Comparison of ENCODE assay signal across 19 mouse cellular contexts in genomic region chr2:158674131-158674530, GRCm38 (mm10). TPM values are rescaled to one million over a fixed set of nuclear protein-coding genes. Genes with fewer than 3 reads are reported as not detected.
DNase-seq lines count a peak whose midpoint lies in the region; ATAC-seq and TF ChIP-seq lines count a peak whose summit lies in the region.
"Had no signal": no experiment of that assay in that cellular context is flagged by ENCODE, and none has a peak within 500 bp of the region (broad histone marks: within the 10 kb centered on the region; RNA-seq: fewer than 3 reads in every experiment).

No protein-coding gene starts in this region.

- no peak overlapping the region for H3K4me3 ChIP-seq in forebrain, embryonic 14.5 days (ENCODE audit: low read depth, low read length)
- no peak overlapping the region for H3K4me3 ChIP-seq in forebrain, embryonic 10.5 days
- H3K4me3 ChIP-seq in hindbrain, postnatal 0 days (ENCODE audit: low read length) = no peak overlapping the region
- no peak overlapping the region for H3K4me3 ChIP-seq in hindbrain, embryonic 11.5 days (ENCODE audit: low read depth, low read length)
- H3K4me3 ChIP-seq in neural tube, embryonic 15.5 days (replicated peaks) = no peak overlapping the region
- H3K4me3 ChIP-seq: embryonic facial prominence, embryonic 10.5 days; heart, embryonic 13.5 days; liver, embryonic 15.5 days; midbrain, embryonic 13.5 days; myocyte had no signal

- no peak overlapping the region for H3K9ac ChIP-seq in forebrain, embryonic 14.5 days (ENCODE audit: low read length)
- no peak overlapping the region for H3K9ac ChIP-seq in hindbrain, postnatal 0 days (replicated peaks; ENCODE audit: low read length)
- H3K9ac ChIP-seq in hindbrain, embryonic 11.5 days (ENCODE audit: low read depth, low read length) = no peak overlapping the region
- no peak overlapping the region for H3K9ac ChIP-seq in neural tube, embryonic 15.5 days (replicated peaks)
- H3K9ac ChIP-seq: forebrain, postnatal 0 days; heart, embryonic 13.5 days; liver, embryonic 15.5 days; midbrain, embryonic 13.5 days had no signal

- 81% methylated on average over 6 of the region's 6 CpGs for WGBS in forebrain, embryonic 14.5 days
- 75% methylated on average over 6 of the region's 6 CpGs for WGBS in forebrain, embryonic 10.5 days
- 56% methylated on average over 6 of the region's 6 CpGs for WGBS in hindbrain, postnatal 0 days
- 75% methylated on average over 6 of the region's 6 CpGs for WGBS in hindbrain, embryonic 11.5 days
- WGBS in neural tube, embryonic 15.5 days = 70% methylated on average over 6 of the region's 6 CpGs

- no peak for ATAC-seq in forebrain, embryonic 14.5 days
- no peak for ATAC-seq in hindbrain, postnatal 0 days
- ATAC-seq in hindbrain, embryonic 11.5 days (ENCODE audit: low FRiP score) = no peak
- ATAC-seq in neural tube, embryonic 15.5 days (ENCODE audit: low FRiP score) = no peak
- ATAC-seq: intestine, embryonic 16.5 days; Patski had no signal

- H3K4me1 ChIP-seq in forebrain, embryonic 14.5 days (ENCODE audit: control insufficient read depth, insufficient read depth, low read length) = peaks cover 11% of the 10 kb centered on the region; the same call in 1 of the 2 replicates
- peaks cover 45% of the 10 kb centered on the region for H3K4me1 ChIP-seq in forebrain, embryonic 10.5 days
- peaks cover 15% of the 10 kb centered on the region for H3K4me1 ChIP-seq in hindbrain, postnatal 0 days (ENCODE audit: insufficient read depth, low read length)
- H3K4me1 ChIP-seq in hindbrain, embryonic 11.5 days (replicated peaks; ENCODE audit: control insufficient read depth, insufficient read depth, low read length) = 0 out of 2 replicates have a peak, but pooled peaks cover 2% of the 10 kb centered on the region
- peaks cover 41% of the 10 kb centered on the region for H3K4me1 ChIP-seq in neural tube, embryonic 15.5 days
- H3K4me1 ChIP-seq: liver, embryonic 15.5 days had no signal

- H3K9me3 ChIP-seq in forebrain, embryonic 14.5 days (replicated peaks; ENCODE audit: control insufficient read depth, low read length) = no peaks in the 10 kb centered on the region
- H3K9me3 ChIP-seq in forebrain, embryonic 10.5 days = no peaks in the 10 kb centered on the region; the same call in 1 of the 2 replicates
- no peaks in the 10 kb centered on the region for H3K9me3 ChIP-seq in hindbrain, postnatal 0 days (ENCODE audit: low read length)
- no peaks in the 10 kb centered on the region for H3K9me3 ChIP-seq in hindbrain, embryonic 11.5 days (ENCODE audit: control insufficient read depth, low read length)
- no peaks in the 10 kb centered on the region for H3K9me3 ChIP-seq in neural tube, embryonic 15.5 days (replicated peaks)
- H3K9me3 ChIP-seq: embryonic facial prominence, embryonic 10.5 days; heart, embryonic 13.5 days; liver, embryonic 15.5 days; midbrain, embryonic 13.5 days had no signal

- peaks cover under 1% of the 10 kb centered on the region; the same call in 1 of the 2 replicates for H3K27me3 ChIP-seq in forebrain, embryonic 14.5 days (replicated peaks; ENCODE audit: control insufficient read depth, insufficient read depth, low read length)
- peaks cover 21% of the 10 kb centered on the region for H3K27me3 ChIP-seq in forebrain, embryonic 10.5 days (ENCODE audit: poor library complexity, severe bottlenecking)
- H3K27me3 ChIP-seq in hindbrain, postnatal 0 days (ENCODE audit: insufficient read depth, low read length) = no peaks in the 10 kb centered on the region
- no peaks in the 10 kb centered on the region for H3K27me3 ChIP-seq in hindbrain, embryonic 11.5 days (ENCODE audit: control insufficient read depth, insufficient read depth, low read length)
- H3K27me3 ChIP-seq in neural tube, embryonic 15.5 days (replicated peaks) = peaks cover 9% of the 10 kb centered on the region

- no peak for TF ChIP-seq CTCF in hindbrain, postnatal 0 days (IDR thresholded peaks at IDR 0.05; ENCODE audit: low read depth)

- no peaks in the 10 kb centered on the region for H3K36me3 ChIP-seq in forebrain, embryonic 14.5 days (ENCODE audit: control insufficient read depth, insufficient read depth, low read length)
- H3K36me3 ChIP-seq in forebrain, embryonic 10.5 days (replicated peaks) = no peaks in the 10 kb centered on the region
- H3K36me3 ChIP-seq in hindbrain, postnatal 0 days (ENCODE audit: insufficient read depth, low read length) = no peaks in the 10 kb centered on the region
- no peaks in the 10 kb centered on the region for H3K36me3 ChIP-seq in hindbrain, embryonic 11.5 days (ENCODE audit: control insufficient read depth, insufficient read depth, low read length)
- H3K36me3 ChIP-seq in neural tube, embryonic 15.5 days = no peaks in the 10 kb centered on the region
- H3K36me3 ChIP-seq: embryonic facial prominence, embryonic 10.5 days; heart, embryonic 13.5 days; liver, embryonic 15.5 days; midbrain, embryonic 13.5 days had no signal

- H3K27ac ChIP-seq in forebrain, embryonic 14.5 days (ENCODE audit: low read depth, low read length) = peak overlapping the region; percentile 71; the same call in 1 of the 2 replicates
- no peak overlapping the region for H3K27ac ChIP-seq in forebrain, embryonic 10.5 days
- H3K27ac ChIP-seq in hindbrain, postnatal 0 days = 0 out of 2 replicates have a peak overlapping the region, but pooled peaks have one; percentile 43
- H3K27ac ChIP-seq in hindbrain, embryonic 11.5 days (ENCODE audit: low read depth, low read length) = no peak overlapping the region
- peak overlapping the region; percentile 70; the same call in 1 of the 2 replicates for H3K27ac ChIP-seq in neural tube, embryonic 15.5 days (replicated peaks)
- H3K27ac ChIP-seq: embryonic facial prominence, embryonic 10.5 days; liver, embryonic 15.5 days had no signal

- no peak for DNase-seq in forebrain, embryonic 14.5 days (ENCODE audit: low spot score)
- DNase-seq in forebrain, embryonic 10.5 days (ENCODE audit: extremely low spot score, low spot score) = no peak
- DNase-seq in hindbrain, postnatal 0 days (ENCODE audit: low spot score) = no peak
- no peak for DNase-seq in hindbrain, embryonic 11.5 days (ENCODE audit: low spot score)
- peak; percentile 40 for DNase-seq in ovary, adult 18-20 months (ENCODE audit: low spot score)
- no peak for DNase-seq in ovary, postnatal 10 days (ENCODE audit: low spot score)
- DNase-seq in cerebellum, postnatal 10 days = no peak
- DNase-seq: cerebellum, adult 8-10 months; lung, postnatal 14 days; right cerebral cortex, postnatal 4 days had no signal

- H3K4me2 ChIP-seq in forebrain, embryonic 14.5 days (ENCODE audit: low read length) = no peak overlapping the region
- no peak overlapping the region for H3K4me2 ChIP-seq in hindbrain, postnatal 0 days (ENCODE audit: low read depth, low read length)
- no peak overlapping the region for H3K4me2 ChIP-seq in hindbrain, embryonic 11.5 days (replicated peaks; ENCODE audit: low read depth, low read length)
- H3K4me2 ChIP-seq in neural tube, embryonic 15.5 days = no peak overlapping the region
- H3K4me2 ChIP-seq: heart, embryonic 13.5 days; liver, embryonic 15.5 days; midbrain, embryonic 13.5 days had no signal

RNA-seq across cellular contexts. Expression of gene Ppp1r16b, which starts 8.9 kb away (rescaled TPM):
- 12.4 and 18.4 TPM in 2 replicates for polyA plus RNA-seq in forebrain, embryonic 14.5 days (2014; fragmentation: Nextera tagmentation; extraction: Ambion mirVana)
- polyA plus RNA-seq in forebrain, embryonic 10.5 days (2016; fragmentation: Nextera tagmentation; extraction: Ambion mirVana) = 2.2 and 2.3 TPM in 2 replicates
- total RNA-seq in hindbrain, postnatal 0 days (2014; rRNA removed) = 25.9 and 32.4 TPM in 2 replicates
- 29.7 and 30.3 TPM in 2 replicates for polyA plus RNA-seq in hindbrain, postnatal 0 days (2015; fragmentation: Nextera tagmentation; extraction: Ambion mirVana)
- polyA plus RNA-seq in hindbrain, embryonic 11.5 days (2014; fragmentation: Nextera tagmentation; extraction: Ambion mirVana) = 2.4 and 3.6 TPM in 2 replicates
- 25.3 and 26.6 TPM in 2 replicates for polyA plus RNA-seq in neural tube, embryonic 15.5 days (2015; fragmentation: Nextera tagmentation; extraction: Ambion mirVana)

RNA-seq across cellular contexts. Expression of gene Actr5, which starts 49.4 kb away (rescaled TPM):
- 10.4 and 12.8 TPM in 2 replicates for polyA plus RNA-seq in forebrain, embryonic 14.5 days (2014; fragmentation: Nextera tagmentation; extraction: Ambion mirVana)
- 14.1 and 17.0 TPM in 2 replicates for polyA plus RNA-seq in forebrain, embryonic 10.5 days (2016; fragmentation: Nextera tagmentation; extraction: Ambion mirVana)
- 18.0 and 25.4 TPM in 2 replicates for total RNA-seq in hindbrain, postnatal 0 days (2014; rRNA removed)
- 8.0 and 8.6 TPM in 2 replicates for polyA plus RNA-seq in hindbrain, postnatal 0 days (2015; fragmentation: Nextera tagmentation; extraction: Ambion mirVana)
- 13.7 and 16.7 TPM in 2 replicates for polyA plus RNA-seq in hindbrain, embryonic 11.5 days (2014; fragmentation: Nextera tagmentation; extraction: Ambion mirVana)
- 11.4 TPM in 2 replicates for polyA plus RNA-seq in neural tube, embryonic 15.5 days (2015; fragmentation: Nextera tagmentation; extraction: Ambion mirVana)

Comparison
In these comparisons a context has a peak if more than half of its experiments do, and no peak if none do; other contexts are left out.
1. H3K27ac ChIP-seq: peak in forebrain, embryonic 14.5 days (single experiment), hindbrain, postnatal 0 days (single experiment) and neural tube, embryonic 15.5 days (single experiment); none in forebrain, embryonic 10.5 days (single experiment) and hindbrain, embryonic 11.5 days (single experiment).